Mouse (Mus musculus) embryonic fibroblast, embryonic 13.5 days (primary cell): ENCODE results near the gene Morn3. TPM values are rescaled to one million over a fixed set of nuclear protein-coding genes. Genes with fewer than 3 reads are reported as not detected.

Experiments used
- H3K27ac ChIP-seq: 2 replicates; pipeline ENCODE4 v1.5.1; 2012; ENCODE audit warnings: low read length, control low read depth, inconsistent platforms; ENCODE audit not compliant: insufficient read depth
- H3K4me1 ChIP-seq: 2 replicates; pipeline ENCODE4 v1.6.1; 2011; ENCODE audit warnings: low read length; ENCODE audit not compliant: control insufficient read depth, insufficient read depth
- H3K4me3 ChIP-seq: 2 replicates; pipeline ENCODE4 v1.5.1; 2011; ENCODE audit warnings: mild to moderate bottlenecking, control low read depth, low read length; ENCODE audit not compliant: insufficient read depth
- CTCF ChIP-seq: IDR thresholded peaks from 2 replicates; pipeline ENCODE4 v1.5.1; 2011; ENCODE audit warnings: mild to moderate bottlenecking, control low read depth, low read length, moderate library complexity, borderline replicate concordance; ENCODE audit not compliant: insufficient read depth
- POLR2A ChIP-seq: IDR thresholded peaks from 2 replicates; pipeline ENCODE4 v1.6.1; 2011; ENCODE audit warnings: low read depth, mild to moderate bottlenecking, control low read depth, low read length, moderate library complexity
- polyA plus RNA-seq: library from polyadenylated mRNA; stranded (reverse); fragments of >200 nt; gene quantifications from 2 replicates; pipeline ENCODE4 v1.2.4, GENCODE M21; 2011; ENCODE audit warnings: low read depth; ENCODE audit not compliant: missing spikeins, insufficient read length

Gene Morn3
- polyA plus RNA-seq, 1 experiment, result not detected

GRCm38 (mm10) chr5:123014753-123015701 lies 31.8 kb downstream of the Morn3 start, which contains the start of gene Orai1:
Gene Orai1 (plus strand): TSS chr5:123015074.
- Histone ChIP-seq H3K4me3 (peak within 1 kb of the TSS; percentile 86), H3K4me1 (peaks cover 5% of the 10 kb centered on the region; the same call in 1 of the 2 replicates), H3K27ac (peak within 1 kb of the TSS; percentile 82)
- no peak for TF ChIP-seq CTCF
- TF ChIP-seq POLR2A, result peak; percentile 86

GRCm38 (mm10) chr5:123013599-123014315 lies 33.1 kb downstream of the Morn3 start:
- no peaks in the 10 kb centered on the region for H3K4me1 ChIP-seq
- no peak overlapping the region for H3K4me3 ChIP-seq
- 0 out of 2 replicates have a peak, but pooled peaks have one; percentile 8 for TF ChIP-seq CTCF
- TF ChIP-seq POLR2A, result no peak
- H3K27ac ChIP-seq, result no peak overlapping the region

GRCm38 (mm10) chr5:123011705-123012104 lies 35.1 kb downstream of the Morn3 start:
- H3K4me1 ChIP-seq, result no peaks in the 10 kb centered on the region
- no peak overlapping the region for H3K4me3 ChIP-seq
- TF ChIP-seq POLR2A (no peak), CTCF (no peak)

GRCm38 (mm10) chr5:123010806-123011205 lies 36.0 kb downstream of the Morn3 start:
- H3K4me1 ChIP-seq, result no peaks in the 10 kb centered on the region
- H3K27ac ChIP-seq, result no peak overlapping the region
- TF ChIP-seq POLR2A, result no peak
- no peak for TF ChIP-seq CTCF
- H3K4me3 ChIP-seq, result no peak overlapping the region

More at GRCm38 (mm10) chr5:123011705-123012104, 35.1 kb downstream of the Morn3 start:
- no peak overlapping the region for H3K27ac ChIP-seq

- Histone ChIP-seq H3K27ac (no peak overlapping the region), H3K4me1 (no peaks in the 10 kb centered on the region), H3K4me3 (no peak overlapping the region)
- TF ChIP-seq CTCF, result no peak
- no peak for TF ChIP-seq POLR2A
Observed at GRCm38 (mm10) chr5:123009873-123010272, 36.9 kb downstream of the Morn3 start.

GRCm38 (mm10) chr5:123008877-123009493 lies 37.8 kb downstream of the Morn3 start:
- Histone ChIP-seq H3K4me1 (no peaks in the 10 kb centered on the region), H3K27ac (no peak overlapping the region), H3K4me3 (no peak overlapping the region)
- TF ChIP-seq CTCF (no peak), POLR2A (no peak)

- H3K27ac ChIP-seq, result no peak overlapping the region
- H3K4me1 ChIP-seq, result no peaks in the 10 kb centered on the region
- no peak overlapping the region for H3K4me3 ChIP-seq
- TF ChIP-seq POLR2A (no peak), CTCF (no peak)
Observed at GRCm38 (mm10) chr5:123005716-123006592, 40.9 kb downstream of the Morn3 start.

- no peak for TF ChIP-seq CTCF
- TF ChIP-seq POLR2A, result no peak
- Histone ChIP-seq H3K27ac (no peak overlapping the region), H3K4me1 (no peaks in the 10 kb centered on the region), H3K4me3 (no peak overlapping the region)
Observed at GRCm38 (mm10) chr5:123000901-123001300, 45.9 kb downstream of the Morn3 start.
